Mouse (Mus musculus): ENCODE data around the gene Clpp. TPM values are rescaled to one million over a fixed set of nuclear protein-coding genes. Genes with fewer than 3 reads are reported as not detected.
A peak's percentile ranks its signal among the peaks of the same experiment; 100 is the strongest.

Clpp gene
- polyA plus RNA-seq (2012; rRNA removed) = 103 and 108 TPM in 2 replicates

- DNase-seq = peak; percentile 93
- under 1% methylated on average over 52 of the region's 52 CpGs for WGBS
- Histone ChIP-seq H3K4me1 (ENCODE audit: control insufficient read depth, insufficient read depth, low read length) (peaks cover 6% of the 10 kb centered on the region), H3K4me3 (replicated peaks; ENCODE audit: extremely low read depth, low read depth, low read length) (peak within 1 kb of the TSS; percentile 100)
- TF ChIP-seq CTCF (IDR thresholded peaks at IDR 0.05; ENCODE audit: insufficient read depth, low read length) = no peak
- peak; percentile 96 for TF ChIP-seq POLR2A (IDR thresholded peaks at IDR 0.05; ENCODE audit: borderline replicate concordance, extremely low read depth, low read depth, low read length)
These were observed at the start of gene Clpp for GRCm38 (mm10) chr17:56990115-56990746. Gene Clpp, plus strand, starts transcription at chr17:56990305.

GRCm38 (mm10) chr17:56950915-56951314 lies 39.2 kb upstream of the Clpp start:
- peak; percentile 57 for DNase-seq
- no peaks in the 10 kb centered on the region for H3K4me1 ChIP-seq (ENCODE audit: control insufficient read depth, insufficient read depth, low read length)
- TF ChIP-seq POLR2A (IDR thresholded peaks at IDR 0.05; ENCODE audit: borderline replicate concordance, extremely low read depth, low read depth, low read length) (no peak), CTCF (IDR thresholded peaks at IDR 0.05; ENCODE audit: insufficient read depth, low read length) (peak; percentile 96)
- H3K4me3 ChIP-seq (replicated peaks; ENCODE audit: extremely low read depth, low read depth, low read length) = no peak overlapping the region
- WGBS = 14% methylated on average over 3 of the region's 3 CpGs

- no peak for DNase-seq
- Histone ChIP-seq H3K4me1 (ENCODE audit: control insufficient read depth, insufficient read depth, low read length) (no peaks in the 10 kb centered on the region), H3K4me3 (replicated peaks; ENCODE audit: extremely low read depth, low read depth, low read length) (no peak overlapping the region)
- WGBS = 68% methylated on average over 1 of the region's 1 CpGs
- no peak for TF ChIP-seq POLR2A (IDR thresholded peaks at IDR 0.05; ENCODE audit: borderline replicate concordance, extremely low read depth, low read depth, low read length)
- TF ChIP-seq CTCF (IDR thresholded peaks at IDR 0.05; ENCODE audit: insufficient read depth, low read length) = no peak
These were observed 37.5 kb upstream of the Clpp start for GRCm38 (mm10) chr17:56952639-56953038.

- no peak for TF ChIP-seq CTCF (IDR thresholded peaks at IDR 0.05; ENCODE audit: insufficient read depth, low read length)
- TF ChIP-seq POLR2A (IDR thresholded peaks at IDR 0.05; ENCODE audit: borderline replicate concordance, extremely low read depth, low read depth, low read length) = no peak
- WGBS = 77% methylated on average over 7 of the region's 7 CpGs
- Histone ChIP-seq H3K4me3 (replicated peaks; ENCODE audit: extremely low read depth, low read depth, low read length) (no peak overlapping the region), H3K4me1 (ENCODE audit: control insufficient read depth, insufficient read depth, low read length) (no peaks in the 10 kb centered on the region)
- DNase-seq = no peak
These were observed 35.2 kb upstream of the Clpp start for GRCm38 (mm10) chr17:56954871-56955270.

- no peak for DNase-seq
- 22% methylated on average over 11 of the region's 11 CpGs for WGBS
These were observed 32.2 kb upstream of the Clpp start for GRCm38 (mm10) chr17:56957763-56958429.

GRCm38 (mm10) chr17:56958667-56959066 lies 31.4 kb upstream of the Clpp start:
- Histone ChIP-seq H3K4me3 (replicated peaks; ENCODE audit: extremely low read depth, low read depth, low read length) (no peak overlapping the region), H3K4me1 (ENCODE audit: control insufficient read depth, insufficient read depth, low read length) (no peaks in the 10 kb centered on the region)
- TF ChIP-seq POLR2A (IDR thresholded peaks at IDR 0.05; ENCODE audit: borderline replicate concordance, extremely low read depth, low read depth, low read length) (no peak), CTCF (IDR thresholded peaks at IDR 0.05; ENCODE audit: insufficient read depth, low read length) (no peak)
- WGBS = 63% methylated on average over 4 of the region's 4 CpGs
- DNase-seq = no peak

More at GRCm38 (mm10) chr17:56957763-56958429, 32.2 kb upstream of the Clpp start:
- no peak overlapping the region for H3K4me3 ChIP-seq (replicated peaks; ENCODE audit: extremely low read depth, low read depth, low read length)
- TF ChIP-seq CTCF (IDR thresholded peaks at IDR 0.05; ENCODE audit: insufficient read depth, low read length) = no peak
- no peak for TF ChIP-seq POLR2A (IDR thresholded peaks at IDR 0.05; ENCODE audit: borderline replicate concordance, extremely low read depth, low read depth, low read length)
- no peaks in the 10 kb centered on the region for H3K4me1 ChIP-seq (ENCODE audit: control insufficient read depth, insufficient read depth, low read length)

GRCm38 (mm10) chr17:56961880-56962279 lies 28.2 kb upstream of the Clpp start:
- WGBS = 92% methylated on average over 4 of the region's 4 CpGs
- H3K4me3 ChIP-seq (replicated peaks; ENCODE audit: extremely low read depth, low read depth, low read length) = no peak overlapping the region
- H3K4me1 ChIP-seq (ENCODE audit: control insufficient read depth, insufficient read depth, low read length) = no peaks in the 10 kb centered on the region
- TF ChIP-seq POLR2A (IDR thresholded peaks at IDR 0.05; ENCODE audit: borderline replicate concordance, extremely low read depth, low read depth, low read length) (no peak), CTCF (IDR thresholded peaks at IDR 0.05; ENCODE audit: insufficient read depth, low read length) (no peak)
- DNase-seq = no peak

GRCm38 (mm10) chr17:56962642-56963405 lies 27.3 kb upstream of the Clpp start:
- no peak for DNase-seq
- Histone ChIP-seq H3K4me3 (replicated peaks; ENCODE audit: extremely low read depth, low read depth, low read length) (no peak overlapping the region), H3K4me1 (ENCODE audit: control insufficient read depth, insufficient read depth, low read length) (no peaks in the 10 kb centered on the region)
- TF ChIP-seq POLR2A (IDR thresholded peaks at IDR 0.05; ENCODE audit: borderline replicate concordance, extremely low read depth, low read depth, low read length) (no peak), CTCF (IDR thresholded peaks at IDR 0.05; ENCODE audit: insufficient read depth, low read length) (no peak)
- 74% methylated on average over 5 of the region's 5 CpGs for WGBS

GRCm38 (mm10) chr17:56963646-56964045 lies 26.5 kb upstream of the Clpp start:
- TF ChIP-seq CTCF (IDR thresholded peaks at IDR 0.05; ENCODE audit: insufficient read depth, low read length) = no peak
- TF ChIP-seq POLR2A (IDR thresholded peaks at IDR 0.05; ENCODE audit: borderline replicate concordance, extremely low read depth, low read depth, low read length) = no peak
- no peak for DNase-seq
- no peak overlapping the region for H3K4me3 ChIP-seq (replicated peaks; ENCODE audit: extremely low read depth, low read depth, low read length)
- H3K4me1 ChIP-seq (ENCODE audit: control insufficient read depth, insufficient read depth, low read length) = no peaks in the 10 kb centered on the region
- 69% methylated on average over 6 of the region's 6 CpGs for WGBS

Measured in lung, adult 2 months (tissue).